Mouse (Mus musculus) limb, embryonic 11.5 days (tissue): Measurements from ENCODE around the gene Stard10. TPM values are rescaled to one million over a fixed set of nuclear protein-coding genes. Genes with fewer than 3 reads are reported as not detected.

Source experiments
- ATAC-seq: fragments of 200-750 bp; cut with Nextera tagmentation; 2 replicates; pipeline ENCODE4 v1.8.0; 2017; ENCODE audit warnings: low read depth; ENCODE audit not compliant: insufficient number of reproducible peaks, low FRiP score, low TSS enrichment
- DNase-seq: peaks from one replicate; pipeline ENCODE4 v3.0.0-alpha.2; 2015; ENCODE audit warnings: low spot score
- H3K27ac ChIP-seq: fragments of 300-500 bp; sonication (generic); replicated peaks from 2 replicates; pipeline ENCODE4 v1.5.1; 2014; ENCODE audit warnings: low read depth, mild to moderate bottlenecking, low read length
- H3K27me3 ChIP-seq: fragments of 300-500 bp; sonication (generic); 2 replicates; pipeline ENCODE4 v1.6.1; 2014; ENCODE audit warnings: mild to moderate bottlenecking, low read length, mixed read lengths; ENCODE audit not compliant: control insufficient read depth, insufficient read depth
- H3K36me3 ChIP-seq: fragments of 300-500 bp; sonication (generic); 2 replicates; pipeline ENCODE4 v1.6.1; 2014; ENCODE audit warnings: mild to moderate bottlenecking, low read length, moderate library complexity, mixed read lengths; ENCODE audit not compliant: control insufficient read depth, insufficient read depth
- H3K4me1 ChIP-seq: fragments of 300-500 bp; sonication (generic); 2 replicates; pipeline ENCODE4 v1.6.1; 2014; ENCODE audit warnings: low read length, mixed read lengths; ENCODE audit not compliant: control insufficient read depth, insufficient read depth
- H3K4me2 ChIP-seq: fragments of 300-500 bp; sonication (generic); 2 replicates; pipeline ENCODE4 v1.6.1; 2014; ENCODE audit warnings: low read depth, mild to moderate bottlenecking, moderate library complexity; ENCODE audit not compliant: severe bottlenecking
- H3K4me3 ChIP-seq: fragments of 300-500 bp; sonication (generic); 2 replicates; pipeline ENCODE4 v1.5.1; 2014; ENCODE audit warnings: low read depth, low read length
- H3K9ac ChIP-seq: fragments of 300-500 bp; sonication (generic); 2 replicates; pipeline ENCODE4 v1.6.1; 2014; ENCODE audit warnings: mild to moderate bottlenecking, low read length
- H3K9me3 ChIP-seq: fragments of 300-500 bp; sonication (generic); 2 replicates; pipeline ENCODE4 v1.6.1; 2016; ENCODE audit warnings: low read length; ENCODE audit not compliant: control insufficient read depth
- WGBS: fragments of 180-500 bp; shearing (Covaris S2); extraction: QIAGEN DNeasy Blood & Tissue Kit; methylation state at CpG from one replicate; pipeline ENCODE4 v1.1.7; 2014; 5-methylcytosine and 5-hydroxymethylcytosine counted together
- polyA plus RNA-seq: library from polyadenylated mRNA; unstranded; fragments of >200 nt; fragmentation: Nextera tagmentation; extraction: Ambion mirVana; gene quantifications from 2 replicates; pipeline ENCODE4 v1.2.1, GENCODE M21; 2014

The Stard10 gene
- polyA plus RNA-seq: 15.4 and 17.8 TPM in 2 replicates

DNA sequence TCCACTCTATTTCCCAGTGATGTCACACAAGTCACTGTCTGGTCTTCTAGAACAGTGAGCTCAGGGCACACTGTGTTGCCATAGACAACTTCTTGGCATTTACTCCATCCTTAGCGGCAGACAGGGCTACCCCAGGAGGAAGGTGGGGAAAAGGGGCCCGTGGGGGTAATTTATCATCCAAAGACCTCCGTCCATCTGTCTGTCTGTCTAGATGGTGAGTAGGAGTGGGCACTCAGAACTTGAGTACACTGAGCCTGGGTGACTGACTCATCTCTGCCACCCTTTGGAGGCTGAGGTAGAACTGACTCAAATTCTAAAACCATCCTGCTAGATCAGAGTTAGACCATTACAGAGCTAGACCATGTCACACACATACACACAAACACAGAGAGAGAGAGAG lies at the start of gene Stard10:
TSS of gene Stard10 (plus strand) at position 73 of the 400 bp plus-strand sequence.
- Histone ChIP-seq H3K27me3 (peaks cover 7% of the 10 kb centered on the region; the same call in 1 of the 2 replicates), H3K9me3 (no peaks in the 10 kb centered on the region), H3K9ac (no peak within 1 kb of the TSS), H3K4me3 (no peak within 1 kb of the TSS), H3K36me3 (no peaks in the 10 kb centered on the region), H3K4me1 (peaks cover 6% of the 10 kb centered on the region; the same call in 1 of the 2 replicates), H3K4me2 (no peak within 1 kb of the TSS), H3K27ac (no peak within 1 kb of the TSS)
- no peak for DNase-seq
- no peak for ATAC-seq
- WGBS: 76% methylated on average over 3 of the region's 3 CpGs

DNA sequence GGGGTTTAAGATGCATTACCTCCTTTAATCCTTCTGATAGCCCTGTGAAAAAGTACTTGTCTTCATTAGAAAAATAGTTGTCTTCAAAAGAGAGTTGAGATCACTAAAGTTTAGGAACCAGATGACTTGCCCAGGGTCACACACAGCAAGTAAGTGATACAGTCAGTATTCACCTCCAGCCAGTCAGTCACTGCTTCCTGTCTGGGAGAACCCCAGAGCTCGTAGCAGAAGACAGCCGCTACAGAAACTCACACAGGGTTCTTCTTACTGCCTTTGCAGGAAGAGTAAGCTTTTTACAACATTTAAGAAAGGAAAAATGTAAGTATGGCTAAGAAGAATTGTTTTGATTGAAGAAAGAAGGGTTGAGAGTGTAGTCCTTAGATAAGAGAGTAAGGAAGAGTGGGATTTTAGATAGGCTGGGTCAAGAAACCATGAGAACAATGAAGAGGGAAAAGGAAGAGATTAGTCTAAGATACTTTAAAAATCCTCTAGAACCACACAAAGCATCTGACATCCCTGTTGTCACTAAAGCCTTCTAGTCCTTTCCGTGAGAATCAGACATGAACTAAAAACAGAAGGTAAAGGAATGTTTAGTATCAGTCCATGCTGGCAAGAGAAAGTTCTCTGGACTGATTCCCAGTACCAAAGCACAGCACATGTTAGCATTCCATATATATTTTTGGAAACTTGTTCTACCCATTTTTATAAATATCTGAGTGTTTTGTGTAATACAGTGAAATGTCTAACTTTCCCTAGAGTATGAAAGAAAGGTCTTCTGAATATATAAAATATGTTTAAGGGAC lies 49.2 kb upstream of the Stard10 start:
- WGBS: 82% methylated on average over 3 of the region's 3 CpGs
- no peak for ATAC-seq
- Histone ChIP-seq H3K27ac (no peak overlapping the region), H3K4me1 (no peaks in the 10 kb centered on the region), H3K4me2 (no peak overlapping the region), H3K36me3 (no peaks in the 10 kb centered on the region; the same call in 1 of the 2 replicates), H3K9me3 (no peaks in the 10 kb centered on the region), H3K9ac (no peak overlapping the region), H3K27me3 (no peaks in the 10 kb centered on the region), H3K4me3 (no peak overlapping the region)
- DNase-seq: no peak

DNA sequence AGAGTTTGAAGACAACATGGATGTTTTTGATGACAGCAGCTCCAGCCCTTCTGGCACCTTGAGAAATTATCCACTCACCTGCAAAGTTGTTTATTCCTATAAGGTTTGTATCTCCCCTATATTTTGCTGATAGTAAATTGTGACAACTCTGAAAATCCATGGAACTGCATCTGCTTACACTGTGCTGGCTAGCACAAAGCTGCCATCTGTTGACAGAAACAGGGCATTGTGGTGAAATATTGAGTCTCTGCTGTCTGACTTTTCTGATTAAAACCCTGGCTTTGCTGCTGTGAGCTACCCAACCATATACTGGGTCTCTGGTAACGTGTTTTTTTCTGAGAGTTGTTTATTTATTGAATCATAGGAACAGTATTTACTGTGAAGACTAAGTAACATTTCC lies 45.3 kb upstream of the Stard10 start:
- no peak overlapping the region for H3K4me2 ChIP-seq
- H3K36me3 ChIP-seq: peaks cover 6% of the 10 kb centered on the region; the same call in 1 of the 2 replicates
- no peak for DNase-seq
- H3K4me3 ChIP-seq: no peak overlapping the region
- H3K4me1 ChIP-seq: no peaks in the 10 kb centered on the region
- H3K27ac ChIP-seq: no peak overlapping the region
- no peaks in the 10 kb centered on the region for H3K27me3 ChIP-seq
- no peak for ATAC-seq
- H3K9ac ChIP-seq: no peak overlapping the region
- 85% methylated on average over 1 of the region's 1 CpGs for WGBS
- H3K9me3 ChIP-seq: no peaks in the 10 kb centered on the region

DNA sequence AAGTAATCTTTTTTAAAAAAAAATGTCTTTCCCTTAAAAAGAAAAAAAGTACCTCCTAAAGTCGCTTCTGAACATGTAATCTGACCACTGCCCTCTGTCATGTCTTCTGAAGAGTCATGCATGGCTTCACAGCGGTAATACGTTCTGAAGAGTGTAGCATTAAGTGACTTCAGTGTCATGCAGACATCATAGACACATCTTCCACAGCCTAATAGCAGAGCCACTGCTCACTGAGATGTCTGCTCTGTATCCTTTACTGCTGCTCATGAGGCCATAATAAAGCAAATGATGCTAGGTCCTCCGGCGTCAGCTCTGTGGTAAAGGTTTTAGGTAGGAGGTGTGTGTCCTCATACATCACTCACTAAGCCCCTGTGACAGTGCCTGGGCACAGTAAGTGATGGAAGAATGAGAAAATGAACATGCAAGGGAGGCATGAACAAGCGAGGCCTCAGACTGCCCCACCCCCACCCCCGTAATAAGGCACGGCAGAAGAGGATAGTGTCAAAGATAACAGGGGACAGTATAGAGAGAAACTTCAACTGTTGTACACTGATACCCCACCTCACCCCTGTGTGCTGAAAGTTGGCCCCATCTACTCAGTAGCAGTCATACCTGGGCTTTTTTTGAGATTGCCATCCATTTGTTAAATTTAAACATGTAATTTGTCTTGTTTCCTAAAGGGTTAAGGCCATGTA lies 44.3 kb upstream of the Stard10 start:
- Histone ChIP-seq H3K4me3 (no peak overlapping the region), H3K4me2 (no peak overlapping the region), H3K9me3 (no peaks in the 10 kb centered on the region), H3K4me1 (no peaks in the 10 kb centered on the region), H3K27me3 (no peaks in the 10 kb centered on the region), H3K36me3 (peaks cover 6% of the 10 kb centered on the region; the same call in 1 of the 2 replicates), H3K9ac (no peak overlapping the region), H3K27ac (no peak overlapping the region)
- no peak for DNase-seq
- 89% methylated on average over 8 of the region's 8 CpGs for WGBS
- no peak for ATAC-seq

DNA sequence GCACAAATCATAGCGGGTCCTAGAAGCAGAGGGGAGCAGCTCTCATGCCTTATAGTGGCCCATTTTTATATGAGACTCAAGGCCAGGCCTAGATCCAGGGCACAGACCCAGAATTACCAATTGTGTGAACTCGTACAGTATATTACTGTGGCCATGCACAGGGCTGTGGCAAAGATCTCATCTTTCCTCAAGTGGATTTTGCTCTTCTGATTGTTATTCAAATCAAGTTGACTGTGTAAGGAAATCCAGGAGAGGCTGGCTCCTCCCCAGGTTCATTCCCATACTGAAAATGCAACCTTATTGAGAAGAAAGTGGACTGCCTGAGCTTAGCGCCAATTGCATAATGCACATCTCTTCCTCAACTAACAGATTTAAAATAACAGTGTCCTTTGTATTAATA lies 34.2 kb upstream of the Stard10 start:
- no peak overlapping the region for H3K4me2 ChIP-seq
- no peak overlapping the region for H3K9ac ChIP-seq
- no peaks in the 10 kb centered on the region for H3K27me3 ChIP-seq
- no peak overlapping the region for H3K27ac ChIP-seq
- H3K9me3 ChIP-seq: no peaks in the 10 kb centered on the region
- peaks cover 4% of the 10 kb centered on the region; the same call in 1 of the 2 replicates for H3K36me3 ChIP-seq
- no peaks in the 10 kb centered on the region for H3K4me1 ChIP-seq
- H3K4me3 ChIP-seq: no peak overlapping the region
- no peak for ATAC-seq
- DNase-seq: no peak
- 94% methylated on average over 3 of the region's 3 CpGs for WGBS

DNA sequence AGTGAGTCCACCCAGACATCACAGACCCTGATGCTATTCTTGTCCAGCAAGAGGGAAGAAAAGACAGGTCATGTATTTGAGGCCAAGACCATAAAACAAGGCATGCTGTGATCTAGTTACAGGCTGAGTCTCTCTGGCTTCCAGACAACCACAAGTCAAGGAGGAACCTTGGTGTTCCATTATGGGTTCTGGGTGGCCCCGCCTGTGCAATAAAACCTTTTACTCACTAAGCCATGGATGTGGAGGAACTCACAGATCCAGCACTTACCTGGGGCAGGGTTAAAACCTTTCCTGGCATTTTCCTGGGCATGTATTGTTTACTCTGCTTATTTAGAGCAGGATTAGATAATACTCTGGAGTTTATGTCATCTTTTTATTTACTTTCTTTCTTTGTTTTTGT lies 32.4 kb upstream of the Stard10 start:
- WGBS: 73% methylated on average over 1 of the region's 1 CpGs
- no peaks in the 10 kb centered on the region; the same call in 1 of the 2 replicates for H3K36me3 ChIP-seq

GRCm38 (mm10) chr7:101286891-101287290 lies 30.0 kb upstream of the Stard10 start:
- no peaks in the 10 kb centered on the region for H3K4me1 ChIP-seq
- H3K9ac ChIP-seq: no peak overlapping the region
- no peaks in the 10 kb centered on the region; the same call in 1 of the 2 replicates for H3K36me3 ChIP-seq
- H3K27me3 ChIP-seq: no peaks in the 10 kb centered on the region
- no peak for DNase-seq
- no peak overlapping the region for H3K4me3 ChIP-seq
- H3K27ac ChIP-seq: no peak overlapping the region
- H3K9me3 ChIP-seq: no peaks in the 10 kb centered on the region
- no peak for ATAC-seq
- 87% methylated on average over 4 of the region's 4 CpGs for WGBS
- no peak overlapping the region for H3K4me2 ChIP-seq

More for the DNA sequence above, 32.4 kb upstream of the Stard10 start:
- Histone ChIP-seq H3K4me3 (no peak overlapping the region), H3K27ac (no peak overlapping the region), H3K4me1 (no peaks in the 10 kb centered on the region), H3K4me2 (no peak overlapping the region), H3K9ac (no peak overlapping the region), H3K27me3 (no peaks in the 10 kb centered on the region), H3K9me3 (no peaks in the 10 kb centered on the region)
- ATAC-seq (no peak), DNase-seq (no peak)

- 88% methylated on average over 2 of the region's 2 CpGs for WGBS
- DNase-seq: no peak
Measured at GRCm38 (mm10) chr7:101287820-101288219, 29.1 kb upstream of the Stard10 start.

More at GRCm38 (mm10) chr7:101287820-101288219, 29.1 kb upstream of the Stard10 start:
- Histone ChIP-seq H3K9me3 (no peaks in the 10 kb centered on the region), H3K9ac (no peak overlapping the region), H3K27me3 (no peaks in the 10 kb centered on the region), H3K4me2 (no peak overlapping the region), H3K4me3 (no peak overlapping the region), H3K36me3 (no peaks in the 10 kb centered on the region; the same call in 1 of the 2 replicates), H3K4me1 (no peaks in the 10 kb centered on the region), H3K27ac (no peak overlapping the region)
- ATAC-seq: no peak
